Mouse (Mus musculus): ENCODE data around the gene Nfkb1. TPM values are rescaled to one million over a fixed set of nuclear protein-coding genes. Genes with fewer than 3 reads are reported as not detected.

The Nfkb1 gene
- polyA plus RNA-seq, 1 experiment, result 45.0 TPM

- H3K36me3 ChIP-seq (ENCODE audit: control insufficient read depth, insufficient read depth), result peaks cover 39% of the 10 kb centered on the region
- H3ac ChIP-seq (ENCODE audit: control insufficient read depth, insufficient read length, low read depth), result no peak overlapping the region
- no peak overlapping the region for H3K4me3 ChIP-seq (ENCODE audit: insufficient read depth, poor library complexity, severe bottlenecking)
- no peaks in the 10 kb centered on the region for H3K79me3 ChIP-seq (ENCODE audit: low read depth)
- no peaks in the 10 kb centered on the region for H3K79me2 ChIP-seq (ENCODE audit: control insufficient read depth, insufficient read depth)
- no peak for TF ChIP-seq CTCF (IDR thresholded peaks at IDR 0.05; ENCODE audit: control insufficient read depth, insufficient read depth, insufficient read length)
- no peak for TF ChIP-seq MYOD1 (IDR thresholded peaks at IDR 0.05; ENCODE audit: control insufficient read depth, insufficient read length, low read depth)
- TF ChIP-seq MYOG (IDR thresholded peaks at IDR 0.05; ENCODE audit: control insufficient read depth, extremely low read depth, insufficient read length), result no peak
- no peak for TF ChIP-seq MAX (IDR thresholded peaks at IDR 0.05)
- no peak for TF ChIP-seq CEBPB (IDR thresholded peaks at IDR 0.05; ENCODE audit: low read depth)
- no peak for TF ChIP-seq FOSL1 (IDR thresholded peaks at IDR 0.05; ENCODE audit: insufficient read depth, low read length, poor library complexity, severe bottlenecking)
- no peaks in the 10 kb centered on the region for H3K27me3 ChIP-seq (ENCODE audit: control insufficient read depth, insufficient read depth, insufficient read length)
Observed at GRCm38 (mm10) chr3:135630430-135631095, 60.8 kb downstream of the Nfkb1 start.

DNA sequence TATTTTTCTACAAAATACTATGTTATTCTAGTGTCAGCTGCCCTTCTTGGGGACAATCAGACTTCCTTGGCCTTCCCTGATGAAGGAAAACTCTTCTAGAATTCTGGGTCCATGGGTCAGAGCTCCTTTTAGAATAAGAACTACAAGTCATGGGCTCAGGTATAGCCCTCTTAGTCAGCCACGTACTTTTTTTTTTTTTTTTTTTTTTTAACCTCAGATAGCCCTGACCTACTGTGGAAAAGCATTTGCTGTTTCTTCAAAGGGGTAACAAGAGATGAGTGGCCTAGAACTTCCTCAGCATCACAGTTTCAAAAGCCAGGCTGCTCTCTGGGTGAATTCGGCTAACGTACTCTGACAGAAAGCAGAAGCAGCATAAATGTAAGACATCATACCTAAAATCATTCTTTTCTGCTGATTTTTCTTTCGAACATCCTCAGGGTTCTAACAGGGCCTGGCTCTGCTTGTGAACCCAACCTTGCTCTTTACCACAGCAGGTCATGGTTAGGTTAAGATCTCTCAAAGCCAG lies 61.5 kb downstream of the Nfkb1 start:
- no peak for TF ChIP-seq MAX (IDR thresholded peaks at IDR 0.05)
- no peak for TF ChIP-seq MYOG (IDR thresholded peaks at IDR 0.05; ENCODE audit: control insufficient read depth, extremely low read depth, insufficient read length)
- TF ChIP-seq CEBPB (IDR thresholded peaks at IDR 0.05; ENCODE audit: low read depth), result no peak
- TF ChIP-seq FOSL1 (IDR thresholded peaks at IDR 0.05; ENCODE audit: insufficient read depth, low read length, poor library complexity, severe bottlenecking), result no peak
- TF ChIP-seq USF1 (IDR thresholded peaks at IDR 0.05; ENCODE audit: low read depth), result no peak
- TF ChIP-seq MYOD1 (IDR thresholded peaks at IDR 0.05; ENCODE audit: control insufficient read depth, insufficient read length, low read depth), result no peak
- no peak for TF ChIP-seq CTCF (IDR thresholded peaks at IDR 0.05; ENCODE audit: control insufficient read depth, insufficient read depth, insufficient read length)
- Histone ChIP-seq H3K27me3 (ENCODE audit: control insufficient read depth, insufficient read depth, insufficient read length) (no peaks in the 10 kb centered on the region), H3K36me3 (ENCODE audit: control insufficient read depth, insufficient read depth) (peaks cover 33% of the 10 kb centered on the region), H3K79me3 (ENCODE audit: low read depth) (no peaks in the 10 kb centered on the region), H3ac (ENCODE audit: control insufficient read depth, insufficient read length, low read depth) (no peak overlapping the region), H3K4me3 (ENCODE audit: insufficient read depth, poor library complexity, severe bottlenecking) (no peak overlapping the region), H3K79me2 (ENCODE audit: control insufficient read depth, insufficient read depth) (no peaks in the 10 kb centered on the region)

GRCm38 (mm10) chr3:135628706-135629169 lies 62.6 kb downstream of the Nfkb1 start:
- peaks cover 38% of the 10 kb centered on the region for H3K36me3 ChIP-seq (ENCODE audit: control insufficient read depth, insufficient read depth)
- no peak overlapping the region for H3K4me3 ChIP-seq (ENCODE audit: insufficient read depth, poor library complexity, severe bottlenecking)
- H3K79me2 ChIP-seq (ENCODE audit: control insufficient read depth, insufficient read depth), result no peaks in the 10 kb centered on the region
- no peaks in the 10 kb centered on the region for H3K27me3 ChIP-seq (ENCODE audit: control insufficient read depth, insufficient read depth, insufficient read length)
- no peaks in the 10 kb centered on the region for H3K79me3 ChIP-seq (ENCODE audit: low read depth)
- no peak overlapping the region for H3ac ChIP-seq (ENCODE audit: control insufficient read depth, insufficient read length, low read depth)
- TF ChIP-seq USF1 (IDR thresholded peaks at IDR 0.05; ENCODE audit: low read depth), result no peak
- no peak for TF ChIP-seq MAX (IDR thresholded peaks at IDR 0.05)
- no peak for TF ChIP-seq MYOD1 (IDR thresholded peaks at IDR 0.05; ENCODE audit: control insufficient read depth, insufficient read length, low read depth)
- no peak for TF ChIP-seq CTCF (IDR thresholded peaks at IDR 0.05; ENCODE audit: control insufficient read depth, insufficient read depth, insufficient read length)
- TF ChIP-seq MYOG (IDR thresholded peaks at IDR 0.05; ENCODE audit: control insufficient read depth, extremely low read depth, insufficient read length), result no peak
- TF ChIP-seq FOSL1 (IDR thresholded peaks at IDR 0.05; ENCODE audit: insufficient read depth, low read length, poor library complexity, severe bottlenecking), result no peak
- no peak for TF ChIP-seq CEBPB (IDR thresholded peaks at IDR 0.05; ENCODE audit: low read depth)

GRCm38 (mm10) chr3:135628000-135628705 lies 63.2 kb downstream of the Nfkb1 start:
- Histone ChIP-seq H3K79me2 (ENCODE audit: control insufficient read depth, insufficient read depth) (no peaks in the 10 kb centered on the region), H3K27me3 (ENCODE audit: control insufficient read depth, insufficient read depth, insufficient read length) (no peaks in the 10 kb centered on the region), H3ac (ENCODE audit: control insufficient read depth, insufficient read length, low read depth) (no peak overlapping the region), H3K36me3 (ENCODE audit: control insufficient read depth, insufficient read depth) (peaks cover 38% of the 10 kb centered on the region), H3K4me3 (ENCODE audit: insufficient read depth, poor library complexity, severe bottlenecking) (no peak overlapping the region), H3K79me3 (ENCODE audit: low read depth) (no peaks in the 10 kb centered on the region)
- TF ChIP-seq FOSL1 (IDR thresholded peaks at IDR 0.05; ENCODE audit: insufficient read depth, low read length, poor library complexity, severe bottlenecking) (no peak), CTCF (IDR thresholded peaks at IDR 0.05; ENCODE audit: control insufficient read depth, insufficient read depth, insufficient read length) (no peak), MAX (IDR thresholded peaks at IDR 0.05) (no peak), MYOG (IDR thresholded peaks at IDR 0.05; ENCODE audit: control insufficient read depth, extremely low read depth, insufficient read length) (no peak), CEBPB (IDR thresholded peaks at IDR 0.05; ENCODE audit: low read depth) (no peak), USF1 (IDR thresholded peaks at IDR 0.05; ENCODE audit: low read depth) (peak; percentile 79)

- no peaks in the 10 kb centered on the region for H3K27me3 ChIP-seq (ENCODE audit: control insufficient read depth, insufficient read depth, insufficient read length)
- H3ac ChIP-seq (ENCODE audit: control insufficient read depth, insufficient read length, low read depth), result no peak overlapping the region
- TF ChIP-seq CEBPB (IDR thresholded peaks at IDR 0.05; ENCODE audit: low read depth), result no peak
- TF ChIP-seq MYOD1 (IDR thresholded peaks at IDR 0.05; ENCODE audit: control insufficient read depth, insufficient read length, low read depth), result no peak
- TF ChIP-seq FOSL1 (IDR thresholded peaks at IDR 0.05; ENCODE audit: insufficient read depth, low read length, poor library complexity, severe bottlenecking), result no peak
- TF ChIP-seq CTCF (IDR thresholded peaks at IDR 0.05; ENCODE audit: control insufficient read depth, insufficient read depth, insufficient read length), result no peak
- no peak for TF ChIP-seq MYOG (IDR thresholded peaks at IDR 0.05; ENCODE audit: control insufficient read depth, extremely low read depth, insufficient read length)
- no peak for TF ChIP-seq MAX (IDR thresholded peaks at IDR 0.05)
- TF ChIP-seq USF1 (IDR thresholded peaks at IDR 0.05; ENCODE audit: low read depth), result no peak
- no peaks in the 10 kb centered on the region for H3K79me2 ChIP-seq (ENCODE audit: control insufficient read depth, insufficient read depth)
- H3K36me3 ChIP-seq (ENCODE audit: control insufficient read depth, insufficient read depth), result peaks cover 49% of the 10 kb centered on the region
- H3K4me3 ChIP-seq (ENCODE audit: insufficient read depth, poor library complexity, severe bottlenecking), result no peak overlapping the region
- peaks cover under 1% of the 10 kb centered on the region for H3K79me3 ChIP-seq (ENCODE audit: low read depth)
Observed at GRCm38 (mm10) chr3:135625290-135625689, 66.1 kb downstream of the Nfkb1 start.

All from C2C12 (cell line).